Mouse (Mus musculus): ENCODE measurements around the gene Iqcd. TPM values are rescaled to one million over a fixed set of nuclear protein-coding genes. Genes with fewer than 3 reads are reported as not detected.

Gene Iqcd
- 0.40 and 0.69 TPM in 2 replicates for polyA plus RNA-seq (2015; fragmentation: Nextera tagmentation; extraction: Ambion mirVana)

GRCm38 (mm10) chr5:120588569-120589094 lies at the start of gene Iqcd, which contains the start of gene Tpcn1:
Gene Iqcd, plus strand, starts transcription at chr5:120589016.
Gene Tpcn1, minus strand, starts transcription at chr5:120588673.
- Histone ChIP-seq H3K36me3 (peaks cover 11% of the 10 kb centered on the region; the same call in 1 of the 2 replicates), H3K9me3 (no peaks in the 10 kb centered on the region), H3K27ac (peak within 1 kb of the TSS; percentile 75), H3K4me3 (replicated peaks) (peak within 1 kb of the TSS; percentile 82), H3K4me1 (peaks cover 24% of the 10 kb centered on the region), H3K4me2 (peak within 1 kb of the TSS; percentile 82), H3K9ac (peak within 1 kb of the TSS; percentile 72), H3K27me3 (replicated peaks) (no peaks in the 10 kb centered on the region)
- peak; percentile 97 for ATAC-seq (ENCODE audit: insufficient read depth, low FRiP score, low read depth)
- WGBS, result under 1% methylated on average over 35 of the region's 35 CpGs

DNA sequence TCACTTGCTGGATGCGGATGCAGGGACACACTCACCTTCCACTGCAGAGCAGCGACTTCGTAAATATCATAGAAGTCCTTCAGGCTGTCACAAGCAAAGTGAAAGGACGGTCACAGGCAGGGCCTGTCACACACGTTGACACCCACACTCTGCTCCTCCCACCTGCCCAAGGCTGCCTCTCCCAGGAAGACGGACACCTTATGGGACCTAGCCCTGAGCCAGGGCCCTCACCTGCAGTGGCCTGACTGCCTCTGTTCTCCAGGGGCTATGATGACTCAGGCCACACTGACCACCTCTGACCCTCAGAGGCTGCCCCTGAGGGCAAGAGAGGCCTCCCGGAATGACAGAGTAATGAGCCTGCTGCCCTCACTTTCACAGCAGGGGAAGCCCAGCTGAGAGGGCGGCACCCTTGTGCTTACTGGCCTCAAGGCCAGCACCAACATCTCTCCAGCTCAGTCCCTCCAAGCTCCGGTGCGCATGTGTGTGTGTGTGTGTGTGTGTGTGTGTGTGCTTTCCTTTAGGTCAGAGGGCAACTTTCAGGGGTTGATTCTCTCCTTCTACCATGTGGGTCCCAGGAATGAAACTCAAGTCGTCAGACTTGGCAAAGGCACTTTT lies 40.5 kb upstream of the Iqcd start:
- Histone ChIP-seq H3K4me1 (no peaks in the 10 kb centered on the region), H3K36me3 (peaks cover 8% of the 10 kb centered on the region; the same call in 1 of the 2 replicates), H3K9ac (no peak overlapping the region), H3K9me3 (no peaks in the 10 kb centered on the region), H3K4me2 (no peak overlapping the region), H3K27me3 (replicated peaks) (no peaks in the 10 kb centered on the region), H3K4me3 (replicated peaks) (no peak overlapping the region), H3K27ac (no peak overlapping the region)
- no peak for ATAC-seq (ENCODE audit: insufficient read depth, low FRiP score, low read depth)
- 71% methylated on average over 11 of the region's 11 CpGs for WGBS

DNA sequence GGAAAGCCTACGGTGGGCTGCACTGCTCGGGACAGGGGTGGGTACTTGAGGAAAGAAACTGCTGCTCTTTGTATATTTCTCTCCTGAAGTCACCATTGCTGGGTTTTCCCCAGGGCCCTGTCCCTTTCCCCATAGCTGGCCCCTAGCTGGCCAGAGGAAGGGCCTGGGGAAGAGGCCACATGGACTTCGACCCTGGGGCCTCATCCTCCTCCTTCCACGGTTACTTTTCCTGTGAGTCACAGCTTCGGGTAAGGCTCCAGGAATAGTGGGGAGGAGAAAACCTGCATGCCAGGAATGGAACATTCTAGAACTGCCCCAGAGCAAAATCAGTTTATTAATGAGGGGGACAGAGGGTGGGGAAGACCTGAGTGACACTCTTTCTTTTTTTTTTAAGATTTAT lies 38.7 kb upstream of the Iqcd start:
- Histone ChIP-seq H3K36me3 (peaks cover 20% of the 10 kb centered on the region), H3K4me3 (replicated peaks) (no peak overlapping the region), H3K9me3 (no peaks in the 10 kb centered on the region), H3K4me2 (no peak overlapping the region), H3K9ac (no peak overlapping the region), H3K27ac (no peak overlapping the region), H3K27me3 (replicated peaks) (no peaks in the 10 kb centered on the region), H3K4me1 (no peaks in the 10 kb centered on the region)
- ATAC-seq (ENCODE audit: insufficient read depth, low FRiP score, low read depth), result no peak
- 69% methylated on average over 5 of the region's 5 CpGs for WGBS

GRCm38 (mm10) chr5:120550673-120551072 lies 38.1 kb upstream of the Iqcd start:
- no peaks in the 10 kb centered on the region for H3K27me3 ChIP-seq (replicated peaks)
- no peak overlapping the region for H3K4me3 ChIP-seq (replicated peaks)
- 95% methylated on average over 5 of the region's 5 CpGs for WGBS
- H3K27ac ChIP-seq, result no peak overlapping the region
- peaks cover 23% of the 10 kb centered on the region for H3K36me3 ChIP-seq
- no peaks in the 10 kb centered on the region for H3K4me1 ChIP-seq
- no peak overlapping the region for H3K4me2 ChIP-seq
- H3K9me3 ChIP-seq, result no peaks in the 10 kb centered on the region
- no peak overlapping the region for H3K9ac ChIP-seq
- no peak for ATAC-seq (ENCODE audit: insufficient read depth, low FRiP score, low read depth)

- Histone ChIP-seq H3K4me2 (no peak overlapping the region), H3K27me3 (replicated peaks) (no peaks in the 10 kb centered on the region), H3K27ac (no peak overlapping the region), H3K4me1 (peaks cover 14% of the 10 kb centered on the region), H3K4me3 (replicated peaks) (no peak overlapping the region), H3K9me3 (no peaks in the 10 kb centered on the region), H3K36me3 (peaks cover 21% of the 10 kb centered on the region; the same call in 1 of the 2 replicates), H3K9ac (no peak overlapping the region)
- ATAC-seq (ENCODE audit: insufficient read depth, low FRiP score, low read depth), result no peak
- whole genome bisulfite sequencing, result 89% methylated on average over 24 of the region's 24 CpGs
Measured at GRCm38 (mm10) chr5:120555871-120556270, 32.9 kb upstream of the Iqcd start.

DNA sequence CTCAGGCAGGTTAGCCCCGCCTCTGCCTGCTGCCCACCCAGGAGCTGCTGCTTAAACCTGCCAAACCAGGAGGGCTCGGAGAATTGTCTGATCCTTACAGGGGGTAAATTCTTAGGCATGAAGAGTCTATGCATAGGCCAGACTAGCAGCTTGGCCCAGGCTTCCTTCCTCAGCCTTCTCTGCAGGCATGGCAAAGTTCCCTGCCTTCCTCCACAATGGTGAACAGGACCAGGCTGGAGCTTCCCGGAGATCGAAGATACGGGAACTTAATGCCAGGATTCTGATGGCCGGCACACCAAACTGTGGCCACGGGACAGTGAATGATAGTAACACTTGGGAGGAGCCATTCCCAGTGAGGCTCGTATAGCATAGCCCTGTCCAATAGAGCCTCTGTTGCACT lies 30.8 kb upstream of the Iqcd start:
- Histone ChIP-seq H3K4me3 (replicated peaks) (no peak overlapping the region), H3K36me3 (peaks cover 21% of the 10 kb centered on the region; the same call in 1 of the 2 replicates), H3K9me3 (no peaks in the 10 kb centered on the region), H3K4me1 (peaks cover 23% of the 10 kb centered on the region), H3K9ac (no peak overlapping the region), H3K27me3 (replicated peaks) (no peaks in the 10 kb centered on the region), H3K27ac (no peak overlapping the region), H3K4me2 (no peak overlapping the region)
- WGBS, result 73% methylated on average over 8 of the region's 8 CpGs
- ATAC-seq (ENCODE audit: insufficient read depth, low FRiP score, low read depth), result no peak

GRCm38 (mm10) chr5:120558762-120559161 lies 30.1 kb upstream of the Iqcd start:
- 48% methylated on average over 14 of the region's 14 CpGs for WGBS
- H3K27me3 ChIP-seq (replicated peaks), result no peaks in the 10 kb centered on the region
- H3K4me1 ChIP-seq, result peaks cover 30% of the 10 kb centered on the region
- peak overlapping the region; percentile 5 for H3K4me3 ChIP-seq (replicated peaks)
- no peaks in the 10 kb centered on the region for H3K9me3 ChIP-seq
- peak overlapping the region; percentile 42 for H3K4me2 ChIP-seq
- H3K9ac ChIP-seq, result no peak overlapping the region
- peaks cover 20% of the 10 kb centered on the region; the same call in 1 of the 2 replicates for H3K36me3 ChIP-seq
- no peak for ATAC-seq (ENCODE audit: insufficient read depth, low FRiP score, low read depth)
- H3K27ac ChIP-seq, result peak overlapping the region; percentile 59

GRCm38 (mm10) chr5:120560129-120560615 lies 28.6 kb upstream of the Iqcd start:
- H3K9me3 ChIP-seq, result no peaks in the 10 kb centered on the region
- 37% methylated on average over 9 of the region's 9 CpGs for WGBS
- H3K36me3 ChIP-seq, result peaks cover 9% of the 10 kb centered on the region; the same call in 1 of the 2 replicates
- H3K27me3 ChIP-seq (replicated peaks), result no peaks in the 10 kb centered on the region
- H3K4me2 ChIP-seq, result peak overlapping the region; percentile 48
- H3K4me1 ChIP-seq, result peaks cover 39% of the 10 kb centered on the region
- peak overlapping the region; percentile 15 for H3K4me3 ChIP-seq (replicated peaks)
- no peak for ATAC-seq (ENCODE audit: insufficient read depth, low FRiP score, low read depth)
- H3K9ac ChIP-seq, result no peak overlapping the region
- peak overlapping the region; percentile 87 for H3K27ac ChIP-seq

DNA sequence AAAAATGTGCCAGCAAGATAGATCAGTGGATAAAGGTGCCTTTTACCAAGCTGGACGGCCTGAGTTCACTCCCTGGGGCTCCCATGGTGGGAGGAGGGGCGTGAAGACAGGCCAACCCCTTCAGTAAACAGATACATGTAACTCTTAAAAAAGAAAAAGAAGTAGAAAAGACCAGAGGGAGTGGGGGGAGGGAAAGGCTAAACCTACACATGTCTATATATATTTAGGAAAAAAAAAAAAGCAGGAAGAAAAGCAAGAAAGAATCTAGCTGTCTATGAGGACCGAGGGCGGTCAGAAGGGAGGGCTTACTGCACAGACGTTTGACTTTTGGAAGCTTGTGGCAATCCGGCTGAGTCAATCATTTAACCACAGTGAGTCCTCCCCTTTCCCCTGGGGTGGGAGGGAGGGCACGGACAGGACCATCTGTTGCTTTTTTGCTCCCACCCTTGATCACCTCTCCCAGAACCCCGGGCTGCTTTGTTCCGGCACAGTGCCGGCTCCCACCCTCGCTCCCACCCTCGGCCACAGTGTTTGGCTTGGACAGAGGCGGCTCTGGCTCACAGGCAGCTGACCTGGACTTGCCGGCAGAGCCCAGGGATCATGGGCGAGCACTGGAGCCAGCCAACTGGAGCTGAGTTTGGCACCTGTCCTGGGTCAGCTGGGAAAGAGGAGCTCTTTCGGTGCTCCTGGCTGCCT lies 28.1 kb upstream of the Iqcd start:
- Histone ChIP-seq H3K4me1 (peaks cover 45% of the 10 kb centered on the region), H3K9me3 (no peaks in the 10 kb centered on the region), H3K27me3 (replicated peaks) (no peaks in the 10 kb centered on the region), H3K4me3 (replicated peaks) (peak overlapping the region; percentile 15), H3K36me3 (peaks cover 6% of the 10 kb centered on the region; the same call in 1 of the 2 replicates), H3K27ac (peak overlapping the region; percentile 87), H3K4me2 (peak overlapping the region; percentile 48), H3K9ac (no peak overlapping the region)
- ATAC-seq (ENCODE audit: insufficient read depth, low FRiP score, low read depth), result peak; percentile 41; the same call in 1 of the 2 replicates
- 4% methylated on average over 16 of the region's 16 CpGs for WGBS

DNA sequence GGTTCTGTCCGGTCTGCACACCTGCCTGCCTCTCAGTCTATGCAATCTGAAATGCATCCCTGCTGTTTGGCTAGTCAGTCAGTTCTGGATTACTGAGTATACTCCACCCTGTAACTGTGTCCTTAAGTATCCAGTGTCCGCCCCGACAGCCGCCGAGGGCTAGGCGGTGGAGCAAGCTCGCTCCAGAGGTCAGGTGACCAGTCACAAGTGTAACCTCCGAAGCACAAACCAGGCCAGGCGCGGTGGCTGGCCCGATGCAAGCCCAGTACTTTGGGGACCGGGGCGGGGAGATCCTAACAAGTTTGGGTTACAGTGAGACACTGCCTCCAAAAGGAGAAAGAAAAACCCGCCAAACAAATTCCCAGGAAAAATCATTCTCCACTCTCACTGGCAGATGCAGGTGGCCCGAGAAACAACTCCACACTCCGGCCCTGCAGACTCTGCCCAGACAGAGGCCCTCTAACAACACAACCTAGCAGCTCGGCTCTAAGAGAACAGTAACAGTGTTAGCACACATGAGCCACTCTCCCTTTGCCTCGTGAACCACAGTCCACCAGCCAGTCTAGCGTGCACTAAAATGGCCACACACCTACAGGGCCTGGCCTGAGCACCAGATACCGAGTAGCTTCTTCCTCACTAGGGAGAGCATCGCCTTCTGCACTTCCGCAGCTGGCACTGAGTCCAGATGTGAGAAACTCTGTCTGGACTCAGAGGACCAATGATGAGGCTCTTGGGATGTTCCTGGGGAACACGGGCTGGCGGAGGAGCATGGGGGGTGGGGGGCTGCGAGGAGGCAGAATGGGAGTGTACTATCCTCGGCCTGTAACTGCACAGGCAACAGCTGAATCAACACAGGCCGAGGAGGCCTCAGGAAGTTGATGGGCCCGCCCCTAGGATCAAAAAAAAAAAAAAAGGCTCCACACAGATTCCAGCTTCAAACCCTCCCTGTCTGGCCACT lies 25.6 kb upstream of the Iqcd start:
- Histone ChIP-seq H3K4me1 (peaks cover 70% of the 10 kb centered on the region), H3K9ac (no peak overlapping the region), H3K9me3 (no peaks in the 10 kb centered on the region), H3K4me3 (replicated peaks) (no peak overlapping the region), H3K4me2 (peak overlapping the region; percentile 40), H3K27ac (peak overlapping the region; percentile 93), H3K36me3 (no peaks in the 10 kb centered on the region), H3K27me3 (replicated peaks) (no peaks in the 10 kb centered on the region)
- peak; percentile 63 for ATAC-seq (ENCODE audit: insufficient read depth, low FRiP score, low read depth)
- WGBS, result 31% methylated on average over 28 of the region's 28 CpGs

- WGBS, result 23% methylated on average over 4 of the region's 4 CpGs
- Histone ChIP-seq H3K9ac (no peak overlapping the region), H3K9me3 (no peaks in the 10 kb centered on the region), H3K4me3 (replicated peaks) (no peak overlapping the region), H3K4me2 (no peak overlapping the region), H3K4me1 (peaks cover 76% of the 10 kb centered on the region), H3K27ac (peak overlapping the region; percentile 93; the same call in 1 of the 2 replicates), H3K27me3 (replicated peaks) (no peaks in the 10 kb centered on the region), H3K36me3 (no peaks in the 10 kb centered on the region)
- no peak for ATAC-seq (ENCODE audit: insufficient read depth, low FRiP score, low read depth)
Measured at GRCm38 (mm10) chr5:120563914-120564311, 24.9 kb upstream of the Iqcd start.
